Mouse (Mus musculus) skeletal muscle tissue, postnatal 0 days (tissue): ENCODE data around the gene Map6. TPM values are rescaled to one million over a fixed set of nuclear protein-coding genes. Genes with fewer than 3 reads are reported as not detected.

Source experiments
- polyA plus RNA-seq: library from polyadenylated mRNA; unstranded; fragments of >200 nt; fragmentation: Nextera tagmentation; extraction: Ambion mirVana; gene quantifications from 2 replicates; pipeline ENCODE4 v1.2.1, GENCODE M21; 2015

Map6 gene
- 2.5 and 4.6 TPM in 2 replicates for polyA plus RNA-seq

DNA sequence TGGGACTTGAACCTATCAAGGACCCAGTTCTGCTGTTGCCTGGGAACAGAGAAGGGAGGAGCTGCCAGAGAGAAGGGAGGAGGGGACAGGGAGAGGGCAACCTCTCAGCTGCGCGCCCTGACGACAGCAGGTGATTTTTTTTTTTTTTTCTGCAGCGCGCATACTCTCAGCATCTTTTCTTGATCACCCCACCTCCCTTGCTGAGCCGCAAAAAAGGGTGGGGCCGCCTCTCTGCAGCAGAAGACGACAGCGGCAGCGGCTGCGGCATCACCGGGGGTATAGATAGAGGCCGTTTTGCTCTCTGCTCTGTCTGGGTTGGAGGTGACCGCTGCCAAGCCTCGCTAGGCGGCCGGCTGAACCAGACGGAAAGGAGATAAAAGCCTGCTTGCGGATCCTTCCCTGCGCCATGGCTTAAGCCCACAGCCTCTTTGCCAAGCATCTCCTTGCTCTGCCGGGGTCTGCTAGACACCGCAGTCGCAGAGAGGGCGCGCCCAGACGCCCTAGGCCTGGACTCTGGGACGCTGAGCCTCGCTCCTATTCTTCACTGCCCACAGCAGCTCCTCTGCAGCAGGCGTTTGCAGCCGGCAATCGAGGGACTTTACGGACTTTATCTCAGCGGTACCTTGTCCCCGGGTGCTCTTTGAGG, at the start of gene Map6:
TSS of gene Map6 (plus strand) at position 197 of the 646 bp plus-strand sequence.

GRCm38 (mm10) chr7:99238417-99238816, 28.8 kb upstream of the Map6 start, which contains the start of gene Mogat2:
Mogat2 (minus strand) TSS chr7:99238619.

DNA sequence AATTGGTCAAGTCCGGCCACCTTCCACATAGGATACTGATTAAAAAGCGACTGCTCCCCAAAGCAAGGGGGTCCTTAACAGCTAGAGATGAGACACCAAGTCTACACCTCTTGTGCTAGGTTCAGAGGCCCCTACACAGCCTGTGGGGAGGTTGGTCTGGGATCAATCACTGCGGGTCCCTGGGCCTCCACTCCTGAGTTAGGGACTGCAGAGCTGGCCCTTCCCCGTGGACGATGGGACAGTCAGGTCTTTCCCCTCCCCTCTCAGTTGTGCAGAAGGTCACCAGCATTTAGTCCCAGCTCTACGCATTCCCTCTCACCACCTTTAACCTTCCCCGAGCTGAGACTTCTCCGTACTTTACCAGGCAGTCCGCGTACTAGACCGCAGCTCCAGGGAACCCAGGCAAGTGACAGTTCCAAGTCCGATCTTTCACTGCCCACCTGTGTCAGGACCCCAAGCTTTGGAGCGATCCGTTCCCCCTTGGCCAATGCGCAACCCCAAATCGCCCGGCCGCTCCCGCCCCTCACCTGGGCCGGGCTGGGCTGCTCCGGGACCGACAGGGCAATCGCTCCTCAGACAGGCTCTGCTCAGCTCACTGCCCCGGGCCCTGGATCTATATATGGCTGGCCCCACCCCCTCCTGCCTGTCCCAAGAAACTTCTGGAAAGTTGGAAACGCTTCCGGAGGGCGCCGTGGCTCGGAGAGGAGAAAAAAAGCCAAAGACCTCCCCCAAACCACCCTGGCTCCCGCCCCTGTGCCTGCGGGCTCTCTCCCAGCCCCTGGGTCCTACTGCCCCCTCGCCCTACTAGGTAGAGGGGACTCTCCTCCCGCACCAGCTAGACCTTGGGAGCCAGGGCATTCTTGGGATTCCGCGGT, 85.5 kb downstream of the Map6 start, which contains the start of gene Serpinh1:
TSS of gene Serpinh1 (minus strand) at position 714 of the 875 bp plus-strand sequence.

GRCm38 (mm10) chr7:99381214-99382087, 114.2 kb downstream of the Map6 start, which contains the start of gene Gdpd5:
Gdpd5 (plus strand) TSS chr7:99381414.

Other genes with a start within 250 kb of the Map6 start
- gene Uvrag, start 126.3 kb upstream of the Map6 start, polyA plus RNA-seq: 12.2 TPM in 2 replicates
- 26.3 and 87.0 TPM in 2 replicates for gene Dgat2, start 84.7 kb upstream of the Map6 start, polyA plus RNA-seq
- gene Mogat2, start 28.8 kb upstream of the Map6 start, polyA plus RNA-seq: 0.08 and 0.21 TPM in 2 replicates
- 362 and 568 TPM in 2 replicates for gene Serpinh1, start 85.8 kb downstream of the Map6 start, polyA plus RNA-seq
- 12.6 and 15.2 TPM in 2 replicates for gene Gdpd5, start 114.0 kb downstream of the Map6 start, polyA plus RNA-seq
- gene Klhl35, start 198.6 kb downstream of the Map6 start, polyA plus RNA-seq: 1.2 and 1.5 TPM in 2 replicates
- 507 and 560 TPM in 2 replicates for gene Rps3, start 216.3 kb downstream of the Map6 start, polyA plus RNA-seq